Mouse (Mus musculus) layer of hippocampus, adult 18-20 months (tissue): ENCODE data around the gene Hinfp. TPM values are rescaled to one million over a fixed set of nuclear protein-coding genes. Genes with fewer than 3 reads are reported as not detected.
"Not testable (repeated sequence)": the region's sequence is repeated elsewhere in the genome, so short reads cannot be mapped to it uniquely, and the experiment has no call there.

Experiments
- DNase-seq, 2 experiments: peaks; one replicate each; pipeline ENCODE4 v3.0.0; 2022; ENCODE audit warnings: low spot score in 2 of 2
- long read RNA-seq: library from polyadenylated mRNA; stranded (forward); transcript quantifications from one replicate; pipeline ENCODE4 v2.0.0, GENCODE M21; 2021
- total RNA-seq, 2 experiments: library from RNA; stranded (reverse); gene quantifications; 2 replicates each; pipeline ENCODE4 v1.2.3; 2021

The Hinfp gene
- 10 to 100 TPM; 30.0 to 30.6 TPM for total RNA-seq
- long read RNA-seq, full-length matches to known transcripts = 6 of 20 reads
- long read RNA-seq, partial matches to known transcripts = 2 of 20 reads
- long read RNA-seq, other reads (novel, unspliced or antisense) = 12 of 20 reads

DNA sequence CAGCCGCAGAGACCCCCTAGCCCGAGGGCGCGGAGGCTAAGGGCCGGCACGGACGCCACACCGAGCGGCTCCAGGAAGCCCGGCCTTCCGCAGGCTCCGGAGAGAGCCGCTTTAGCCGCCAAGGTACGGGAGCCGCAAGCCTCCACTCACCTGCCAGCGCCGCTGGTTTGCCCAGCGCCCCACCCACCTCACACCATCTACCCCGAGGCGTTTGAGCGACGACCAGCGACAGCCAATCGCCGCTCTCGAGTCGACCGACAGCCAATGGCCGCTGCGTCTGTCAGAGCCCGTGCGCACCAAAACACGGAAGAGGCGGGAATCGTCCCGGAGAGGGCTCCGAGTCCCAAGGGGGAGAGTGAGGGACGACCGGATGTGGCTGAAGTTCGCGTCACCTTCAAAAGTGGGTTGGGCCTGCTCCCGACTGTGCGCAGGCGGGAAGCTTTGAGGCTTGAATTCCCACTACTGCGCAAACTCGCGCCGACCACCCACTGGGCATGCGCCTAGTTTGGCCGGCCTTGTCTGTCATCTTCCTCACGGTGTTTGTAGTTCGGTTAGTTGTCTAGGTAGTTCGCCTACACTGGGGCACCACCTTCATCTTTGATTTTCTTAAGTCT lies at the start of gene Hinfp:
TSS of gene Hinfp (minus strand) at position 206 of the 614 bp plus-strand sequence.
- DNase-seq = peak; percentile 99

DNA sequence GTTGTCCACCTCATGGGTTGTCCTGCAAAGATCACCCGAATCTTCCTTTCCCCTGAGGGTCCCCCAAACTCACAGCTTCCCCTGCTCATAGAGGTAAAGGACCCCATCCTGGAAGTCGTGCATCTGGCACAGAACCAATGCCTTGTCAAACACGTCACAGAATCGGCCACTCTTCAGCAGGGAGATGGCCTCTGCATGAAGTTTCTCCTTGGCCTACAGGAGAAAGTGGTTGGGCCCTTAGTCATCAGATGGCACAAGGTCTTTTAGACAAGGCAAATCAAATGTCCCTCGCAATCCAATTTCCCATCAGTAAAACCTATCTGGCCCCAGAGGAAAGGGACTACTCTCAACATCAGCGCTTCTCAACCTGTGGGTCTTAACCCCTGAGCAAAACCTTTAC lies 47.7 kb upstream of the Hinfp start:
- no peak for DNase-seq

DNA sequence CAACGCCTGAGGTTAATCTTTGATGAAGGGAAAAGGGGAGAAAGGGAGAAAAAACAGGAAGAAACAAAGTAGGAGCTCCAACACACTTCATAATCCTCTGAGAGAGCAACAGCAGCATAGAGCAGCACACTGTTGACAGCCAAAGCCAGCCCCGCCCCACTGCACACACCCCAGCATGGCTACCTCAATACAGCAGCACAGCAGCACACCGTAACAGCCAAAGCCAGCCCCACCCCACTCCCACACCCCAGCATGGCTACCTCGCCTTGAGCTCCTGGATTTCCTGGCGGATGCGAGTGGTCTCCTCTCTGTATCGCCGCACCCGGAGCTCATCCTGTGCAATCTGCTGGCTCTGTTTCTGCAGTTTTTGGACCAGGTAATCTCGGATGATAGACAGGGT lies 46.9 kb upstream of the Hinfp start:
- DNase-seq = no peak

DNA sequence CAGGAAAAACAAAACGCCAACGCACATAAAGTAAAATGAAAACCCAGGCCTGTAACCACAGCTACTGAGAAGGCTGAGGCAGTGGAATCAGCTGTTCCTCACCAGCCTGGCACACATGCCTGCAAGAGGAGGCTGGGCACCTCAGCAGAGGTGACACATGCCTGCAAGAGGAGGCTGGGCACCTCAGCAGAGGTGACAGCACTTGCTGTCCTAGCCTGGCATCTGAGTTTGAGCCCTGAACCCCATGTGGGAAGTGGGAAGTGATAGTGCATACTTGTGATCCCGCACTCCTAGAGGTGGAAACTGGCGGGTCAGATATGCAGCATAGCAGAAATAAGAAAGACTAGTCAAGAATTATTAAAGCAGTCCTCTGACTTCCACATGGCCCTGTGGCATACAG lies 45.9 kb upstream of the Hinfp start:
- peak in 1 of 2 experiments; percentile 38 for DNase-seq

DNA sequence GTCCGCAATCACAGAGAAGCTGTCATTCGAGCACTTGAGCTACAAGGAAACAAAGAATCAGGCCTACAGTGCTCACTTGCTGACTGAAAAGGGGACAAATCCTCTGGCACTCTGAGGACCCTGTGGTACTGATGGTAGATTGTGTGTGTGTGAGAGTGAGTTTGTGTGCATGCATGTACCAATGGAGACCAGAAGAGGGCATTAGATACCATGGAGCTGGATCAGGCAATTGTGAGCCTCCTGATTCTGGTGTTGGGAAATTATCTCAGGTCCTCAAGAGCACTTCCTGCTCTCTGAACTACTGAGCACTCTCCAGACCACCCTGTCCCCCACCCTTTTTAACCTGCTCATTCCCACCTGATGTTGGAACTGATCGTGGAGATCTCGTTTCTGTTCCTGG lies 43.1 kb upstream of the Hinfp start:
- DNase-seq = no peak

DNA sequence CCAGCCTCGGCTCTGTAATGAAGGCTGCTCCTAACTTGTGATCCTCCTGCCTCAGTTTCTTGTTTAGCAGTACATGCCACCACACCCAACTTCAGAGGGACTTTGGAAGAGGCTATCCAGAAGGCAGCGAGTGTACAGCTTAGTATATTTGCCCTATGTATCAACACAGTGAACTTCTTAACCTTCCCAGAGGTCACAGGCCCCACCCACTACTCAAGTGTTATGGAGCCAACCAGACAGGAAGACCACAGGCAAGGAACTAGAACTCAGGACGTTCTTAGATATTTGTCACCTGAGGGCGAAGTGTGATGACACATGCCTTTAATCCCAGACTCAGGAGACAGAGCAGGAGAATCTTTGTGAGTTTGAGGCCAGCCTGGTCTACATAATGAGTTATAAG lies 42.1 kb upstream of the Hinfp start:
- DNase-seq = no peak

DNA sequence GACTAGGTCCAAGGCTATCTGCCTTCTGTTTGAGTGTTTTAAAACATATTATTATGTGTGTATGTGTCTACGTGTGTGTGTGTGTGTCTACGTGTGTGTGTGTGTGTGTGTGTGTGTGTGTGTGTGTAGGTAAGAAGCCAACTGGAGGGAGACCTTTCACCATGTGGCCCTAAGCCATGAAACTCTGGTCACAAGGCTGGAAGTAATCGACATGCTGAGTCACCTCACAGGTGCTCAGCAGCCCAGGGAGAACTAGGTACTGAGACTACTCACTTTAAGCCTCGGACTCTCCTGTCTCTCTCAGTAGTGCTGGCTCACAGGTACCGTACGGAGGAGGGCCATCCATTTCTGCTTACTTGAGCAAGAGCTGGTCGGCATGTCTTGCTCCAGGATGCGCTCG lies 41.7 kb upstream of the Hinfp start:
- DNase-seq = no peak

DNA sequence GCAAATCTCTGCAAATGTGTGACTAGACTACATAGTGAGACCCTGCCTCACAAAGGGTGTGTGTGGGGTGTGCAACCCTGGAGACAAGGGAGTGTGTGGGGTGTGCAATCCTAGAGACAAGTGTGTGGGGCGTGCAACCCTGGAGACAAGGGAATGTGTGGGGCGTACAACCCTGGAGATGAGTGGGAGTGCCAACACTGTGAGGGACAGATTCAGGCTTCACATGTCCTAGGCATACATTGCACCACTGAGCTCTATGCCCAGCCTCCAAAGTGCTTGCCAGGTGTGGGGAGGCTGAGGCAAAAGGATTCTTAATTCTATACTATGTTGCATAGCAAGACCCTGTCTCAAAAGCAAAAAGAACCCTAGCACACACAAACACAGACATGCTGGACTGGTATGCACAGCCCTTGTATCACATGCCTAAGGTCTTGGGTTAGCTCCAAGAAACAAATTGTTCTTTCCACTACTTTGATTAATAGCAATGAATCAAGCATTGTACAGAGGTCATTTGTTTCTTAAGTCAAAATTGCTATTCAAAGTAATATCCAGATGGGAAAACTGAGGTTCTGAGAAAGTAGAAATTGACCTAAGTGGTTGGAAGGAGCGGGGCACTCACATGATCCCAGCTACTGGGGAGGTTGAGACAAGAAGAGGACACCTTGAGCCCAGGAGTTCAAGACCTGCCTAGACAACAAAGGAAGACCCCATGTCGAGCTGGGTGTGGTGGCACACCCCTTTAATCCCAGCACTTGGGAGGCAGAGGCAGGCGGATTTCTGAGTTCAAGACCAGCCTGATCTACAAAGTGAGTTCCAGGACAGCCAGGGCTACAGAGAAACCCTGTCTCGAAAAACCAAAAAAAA lies 40.3 kb upstream of the Hinfp start:
- DNase-seq = peak; percentile 37 to 53

DNA sequence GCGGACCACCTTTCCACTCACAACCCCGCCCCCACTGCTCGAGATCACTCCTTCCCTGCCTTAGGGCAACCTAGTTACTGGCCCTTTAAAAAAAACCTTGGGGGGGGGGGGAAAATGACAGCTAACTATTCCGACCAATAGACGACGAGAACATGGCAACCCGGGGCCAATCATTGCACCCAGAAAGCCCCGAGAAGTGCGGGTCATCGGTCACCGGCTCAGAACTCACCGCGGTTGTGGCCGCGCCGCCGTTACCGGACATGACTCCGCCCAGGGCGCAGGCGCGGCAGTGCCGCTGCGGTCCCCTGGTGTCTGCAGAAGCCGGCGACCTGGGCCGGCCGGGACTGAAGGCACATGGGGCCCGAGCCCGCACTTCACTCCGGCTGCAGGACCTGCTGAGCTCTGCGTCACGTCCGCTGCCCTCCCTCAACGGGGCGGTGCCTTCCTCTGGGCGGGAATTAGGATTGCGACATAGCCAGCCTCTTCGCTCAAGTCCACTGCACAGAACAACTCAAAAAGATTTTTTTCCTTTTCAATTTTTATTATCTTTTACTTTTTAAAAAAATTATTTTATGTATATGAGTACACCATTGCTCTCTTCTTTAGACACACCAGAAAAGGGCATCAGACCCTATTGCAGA lies 38.4 kb upstream of the Hinfp start, which contains the start of gene Hmbs:
TSS of gene Hmbs (minus strand) at position 448 of the 641 bp plus-strand sequence.
- peak; percentile 86 to 95 for DNase-seq

DNA sequence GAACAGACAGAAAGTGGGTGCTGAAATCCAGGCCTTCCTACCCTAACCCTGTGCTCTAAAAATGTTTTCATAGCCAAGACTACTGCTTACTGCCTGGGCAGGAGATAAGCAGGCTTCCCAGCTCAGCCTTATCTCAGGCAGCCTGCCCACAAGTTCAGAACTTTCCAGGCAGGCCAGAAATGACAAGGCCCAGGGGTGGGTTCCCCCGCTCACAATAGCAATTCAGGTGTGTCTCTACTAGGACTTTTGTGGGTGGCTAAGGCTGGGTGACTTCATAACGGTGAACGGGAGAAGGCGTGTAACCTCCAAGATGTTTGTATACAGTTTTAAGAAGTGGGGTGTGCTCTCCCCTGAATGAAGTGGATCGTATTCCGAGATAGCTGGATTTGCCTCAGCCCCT lies 37.8 kb upstream of the Hinfp start:
- DNase-seq = no peak

DNA sequence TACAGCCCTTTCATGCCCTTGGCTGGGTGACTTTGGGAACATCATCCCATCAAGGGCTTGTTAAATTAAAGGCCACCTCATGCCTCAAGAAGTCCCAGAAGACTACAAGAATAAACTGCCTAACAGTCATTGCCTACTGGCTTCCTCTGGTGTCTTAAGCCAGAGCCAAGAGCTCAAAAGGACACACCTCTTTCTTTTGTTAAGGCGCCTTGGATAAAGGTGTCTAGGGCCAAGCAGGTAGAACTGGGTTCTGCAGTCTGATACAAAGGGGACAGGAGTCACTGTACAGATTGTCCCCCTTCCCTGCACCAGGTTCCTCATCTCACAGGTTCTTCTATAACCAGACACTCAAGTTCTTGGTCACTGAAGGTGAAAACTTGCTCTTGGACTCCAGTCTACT lies 37.1 kb upstream of the Hinfp start:
- no peak for DNase-seq

DNA sequence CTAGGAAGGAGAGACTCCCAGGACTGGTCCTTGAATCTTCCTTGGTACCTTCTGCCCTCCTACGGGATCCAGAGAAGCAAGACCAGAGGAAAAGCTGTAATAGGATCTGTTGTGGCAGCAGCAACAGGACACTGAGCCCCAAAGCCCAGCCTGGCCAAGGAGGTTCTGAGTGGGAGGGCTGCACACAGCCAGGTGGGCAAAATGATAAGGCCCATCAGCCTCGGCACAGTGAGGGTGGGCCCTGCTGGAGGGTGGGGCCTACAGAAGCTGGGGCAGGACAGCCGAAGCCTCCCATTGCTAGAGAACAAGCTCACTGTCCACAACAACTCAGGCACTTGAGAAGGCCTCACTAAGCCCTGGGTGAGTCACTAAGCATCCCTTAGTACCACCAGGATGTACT lies 36.7 kb upstream of the Hinfp start:
- no peak for DNase-seq

DNA sequence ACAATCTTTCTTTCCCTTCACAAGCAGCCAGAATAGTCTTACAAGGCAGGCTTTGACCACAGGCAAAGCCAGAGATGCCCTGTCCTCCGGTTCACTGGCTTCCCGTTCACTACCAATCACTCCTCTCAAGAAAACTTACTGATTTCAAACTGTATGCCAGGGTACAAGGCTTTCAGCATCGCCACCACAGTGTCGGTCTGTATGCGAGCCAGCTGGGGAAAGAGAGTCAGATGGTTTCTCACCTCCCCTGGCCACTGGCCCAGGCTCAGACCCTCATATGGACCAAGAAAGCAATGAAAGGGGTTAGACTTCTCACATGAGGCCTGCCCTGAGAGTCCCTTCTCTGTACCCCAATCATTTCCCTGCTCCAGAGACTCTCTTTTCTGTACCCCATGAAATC lies 36.0 kb upstream of the Hinfp start:
- DNase-seq = no peak

DNA sequence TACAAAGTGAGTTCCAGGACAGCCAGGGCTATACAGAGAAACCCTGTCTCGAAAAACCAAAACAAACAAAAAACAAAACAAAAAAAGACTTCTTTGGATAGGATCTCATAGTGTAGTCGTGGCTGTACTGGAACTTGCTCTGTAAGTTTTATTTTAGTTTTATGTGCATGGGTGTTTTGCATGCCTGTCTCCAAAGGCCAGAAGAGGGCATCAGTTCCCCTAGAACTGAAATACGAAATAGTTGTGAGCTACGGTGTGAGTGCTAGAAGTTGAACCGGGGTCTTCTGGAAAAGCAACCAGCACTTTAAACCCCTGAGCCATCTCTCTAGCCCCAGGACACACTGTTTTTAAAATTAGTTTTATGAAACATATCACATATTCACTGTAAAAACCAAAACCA lies 33.1 kb upstream of the Hinfp start:
- no peak for DNase-seq

DNA sequence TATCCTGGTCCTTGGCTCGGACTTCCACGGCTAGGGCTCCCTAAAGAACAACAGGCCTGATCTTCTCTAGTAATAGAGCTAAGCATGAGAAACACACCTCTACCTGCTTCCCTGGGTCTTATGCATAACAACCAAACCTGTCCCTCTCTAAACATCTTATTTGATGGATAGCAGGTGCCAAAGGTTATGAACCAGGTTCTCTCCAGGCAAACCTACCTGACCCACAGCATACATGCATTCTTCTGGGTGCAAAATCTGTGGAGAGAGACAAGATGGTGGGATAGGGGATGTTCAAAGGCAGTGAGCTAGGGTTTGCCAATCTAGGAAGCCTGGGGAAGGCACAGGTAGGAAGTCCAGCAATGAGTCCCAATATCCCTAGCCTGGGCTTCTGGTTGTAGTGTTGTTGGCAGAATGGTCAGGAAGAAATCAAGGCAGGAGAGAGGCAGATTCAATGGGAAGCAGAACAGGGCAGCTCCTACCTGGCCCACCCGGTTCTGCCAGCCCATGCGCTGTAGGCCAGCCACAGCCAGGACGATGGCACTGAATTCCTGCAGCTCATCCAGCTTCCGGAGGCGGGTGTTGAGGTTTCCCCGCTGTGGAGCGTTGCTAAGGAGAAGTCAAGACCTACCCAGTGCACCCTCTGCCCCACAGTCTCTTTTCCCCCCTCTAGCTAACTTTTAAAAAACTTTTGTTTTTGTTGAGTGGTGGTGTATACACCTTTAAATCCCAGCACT lies 32.1 kb upstream of the Hinfp start:
- no peak for DNase-seq

DNA sequence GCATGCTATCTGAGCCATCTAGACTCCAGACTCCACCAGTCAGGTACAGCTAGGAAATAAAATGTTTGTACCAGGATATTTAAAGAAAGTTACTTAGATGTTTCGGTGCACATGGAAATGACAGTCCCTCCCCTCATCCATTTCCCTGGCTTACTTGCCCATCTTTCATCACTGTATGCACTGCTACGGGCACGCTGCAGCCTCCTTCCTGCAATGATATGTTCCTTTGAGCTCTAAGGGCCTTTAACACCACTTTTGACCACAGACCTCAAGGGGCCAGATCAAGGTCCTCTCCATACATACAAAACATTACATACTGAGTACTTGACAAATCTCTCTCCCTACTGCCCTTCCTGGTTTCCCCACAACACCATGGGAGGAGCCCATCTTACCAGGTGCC lies 31.5 kb upstream of the Hinfp start:
- no peak for DNase-seq

DNA sequence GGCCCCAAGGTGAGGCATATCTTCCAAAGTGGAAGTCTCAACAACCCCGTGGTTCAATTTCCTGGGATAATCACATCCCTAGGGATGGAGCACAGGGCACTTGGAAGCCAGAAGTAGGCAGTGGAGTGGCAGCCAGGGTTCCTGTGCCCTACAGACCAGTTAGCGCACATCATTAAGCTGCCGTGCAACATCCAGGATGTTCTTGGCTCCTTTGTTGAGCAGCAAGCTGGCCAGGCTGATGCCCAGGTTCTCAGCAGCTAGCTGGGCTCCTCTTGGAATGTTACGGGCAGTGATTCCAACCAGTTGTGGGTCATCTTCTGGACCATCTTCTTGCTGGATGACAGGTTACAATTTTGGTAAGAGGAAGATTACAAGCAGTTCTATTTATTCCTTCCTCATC lies 31.0 kb upstream of the Hinfp start:
- not testable (repeated sequence) for DNase-seq

DNA sequence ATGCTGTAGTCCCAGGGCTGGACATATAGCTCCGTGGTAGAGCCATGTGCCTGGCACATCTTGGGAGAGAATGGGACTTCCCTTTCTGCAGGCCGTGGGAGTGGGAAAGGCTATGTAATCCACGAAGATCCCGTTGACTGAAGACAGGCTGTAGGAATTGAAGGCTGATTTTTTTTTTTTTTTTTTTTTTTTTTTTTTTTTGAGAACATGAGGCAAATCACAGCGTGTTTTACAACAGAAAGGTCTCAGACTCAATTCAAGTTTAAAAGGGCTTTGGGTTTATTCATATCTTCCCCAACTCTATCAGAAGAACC lies 30.6 kb upstream of the Hinfp start:
- DNase-seq = no peak

DNA sequence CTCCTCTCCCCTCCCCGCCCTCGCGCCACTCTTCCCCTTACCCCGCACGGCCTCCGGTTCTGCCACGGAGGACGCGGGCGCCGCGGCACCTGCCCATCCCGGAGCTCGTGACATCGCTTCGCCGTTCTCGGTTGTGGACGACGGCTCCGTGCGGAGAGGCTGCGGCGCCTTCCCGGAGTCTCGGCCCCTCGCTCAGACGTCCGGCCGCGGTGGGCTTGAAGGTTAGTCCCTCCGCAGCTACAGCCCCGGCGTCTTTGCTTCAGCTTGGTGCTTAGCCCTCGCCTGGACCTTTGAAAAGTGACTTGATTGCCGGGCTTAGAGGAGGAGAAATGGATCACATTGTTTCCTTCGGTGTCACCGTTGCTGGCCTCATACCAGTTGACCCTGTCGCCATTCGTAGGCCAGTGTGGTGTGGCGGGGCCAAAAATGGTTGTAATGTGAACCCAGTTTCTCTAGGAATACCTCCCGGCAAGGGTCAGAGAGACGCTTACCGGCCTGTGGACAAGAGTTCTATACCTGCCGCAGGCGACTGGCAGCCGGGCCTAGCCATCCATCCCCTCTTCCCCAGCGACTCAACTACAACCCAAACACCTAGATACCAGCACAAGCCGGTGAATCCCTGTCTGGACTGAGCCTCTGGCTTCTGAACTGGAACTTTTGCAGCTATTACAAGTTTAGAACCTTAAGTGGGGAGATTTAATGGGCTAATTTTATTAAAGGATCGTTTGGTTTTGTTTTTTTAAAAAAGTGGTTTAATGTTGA lies 30.0 kb upstream of the Hinfp start:
- no peak for DNase-seq

DNA sequence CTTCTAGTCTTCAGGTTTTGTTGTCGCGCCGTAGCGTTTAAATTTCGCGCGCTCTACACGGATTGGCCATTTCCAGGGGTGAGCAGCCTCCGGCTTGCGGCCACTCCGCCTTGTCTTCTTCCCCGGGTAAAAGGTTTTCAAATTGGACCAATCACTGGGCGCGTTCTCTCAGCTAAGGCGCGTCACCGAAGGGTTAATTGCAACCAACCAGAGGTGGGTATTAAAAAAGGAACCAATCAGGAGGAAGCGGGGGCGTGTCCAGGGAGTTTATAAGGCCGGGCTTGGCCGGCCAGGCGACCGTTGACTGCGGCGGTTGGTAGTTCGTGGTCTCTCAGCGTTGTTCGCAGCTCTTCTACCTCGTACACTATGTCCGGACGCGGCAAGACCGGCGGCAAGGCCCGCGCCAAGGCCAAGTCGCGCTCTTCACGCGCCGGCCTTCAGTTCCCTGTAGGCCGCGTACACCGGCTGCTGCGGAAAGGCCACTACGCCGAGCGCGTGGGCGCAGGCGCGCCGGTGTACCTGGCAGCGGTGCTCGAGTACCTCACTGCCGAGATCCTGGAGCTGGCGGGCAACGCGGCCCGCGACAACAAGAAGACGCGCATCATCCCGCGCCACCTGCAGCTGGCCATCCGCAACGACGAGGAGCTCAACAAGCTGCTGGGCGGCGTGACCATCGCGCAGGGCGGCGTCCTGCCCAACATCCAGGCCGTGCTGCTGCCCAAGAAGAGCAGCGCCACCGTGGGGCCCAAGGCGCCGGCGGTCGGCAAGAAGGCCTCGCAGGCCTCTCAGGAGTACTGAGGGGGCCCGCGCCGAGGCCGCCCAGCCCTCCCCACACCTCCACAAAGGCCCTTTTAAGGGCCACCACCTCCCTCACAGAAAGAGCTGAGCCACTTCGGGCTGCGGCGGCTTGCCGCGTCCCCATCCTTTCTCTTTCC lies 29.2 kb upstream of the Hinfp start, which contains the start of gene H2afx:
TSS of gene H2afx (plus strand) at position 299 of the 935 bp plus-strand sequence.
- DNase-seq = peak; percentile 98 to 99
